Mouse (Mus musculus): Measurements from ENCODE around the gene Cryba1.
"Not testable (repeated sequence)": the region's sequence is repeated elsewhere in the genome, so short reads cannot be mapped to it uniquely, and the experiment has no call there.

Gene Cryba1

DNA sequence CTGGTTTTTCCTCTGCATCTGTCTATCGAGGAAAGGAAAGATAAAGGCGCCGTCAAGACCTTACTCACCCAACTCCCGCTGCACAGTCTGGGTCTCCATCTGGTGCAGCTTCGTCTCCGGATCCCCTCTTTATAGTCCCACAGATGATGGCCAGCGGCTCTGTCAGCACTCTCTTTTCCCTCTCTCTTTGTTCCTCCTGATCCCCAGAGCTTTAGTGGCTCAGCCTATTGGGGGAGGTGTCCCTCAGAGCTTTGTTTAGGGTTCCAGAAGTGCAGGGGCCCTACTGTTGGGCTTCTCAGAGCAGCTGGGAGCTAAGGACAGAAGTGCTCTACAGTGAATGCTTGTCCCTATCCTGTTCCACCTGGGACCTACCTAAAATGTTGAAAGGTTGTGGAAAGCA, at the start of gene Cryba1:
Gene Cryba1, minus strand, starts transcription at position 101 of the 400 bp plus-strand sequence.
- no peak for DNase-seq

- DNase-seq = no peak
Observed at GRCm38 (mm10) chr11:77771879-77772713, 47.0 kb upstream of the Cryba1 start.

DNA sequence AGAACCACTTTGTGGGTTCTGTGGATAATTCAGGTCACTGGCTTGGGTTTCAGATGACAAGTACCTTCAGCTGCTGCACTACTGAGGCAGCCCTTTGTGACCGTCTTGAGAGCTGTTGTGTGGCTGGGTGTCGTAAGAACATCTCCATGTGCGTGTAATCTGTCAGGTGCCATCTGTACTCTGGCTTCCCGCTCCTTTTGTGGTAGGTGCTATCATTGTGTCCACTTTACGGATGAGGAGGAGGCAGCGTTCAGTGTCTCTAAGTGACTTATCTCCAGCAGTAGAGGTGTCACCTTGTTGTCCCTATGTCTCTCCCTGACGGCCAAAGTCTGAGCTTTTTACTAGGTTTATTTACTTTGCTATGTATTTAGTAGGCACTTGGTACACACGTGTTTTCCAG, 45.3 kb upstream of the Cryba1 start:
- no peak for DNase-seq

DNA sequence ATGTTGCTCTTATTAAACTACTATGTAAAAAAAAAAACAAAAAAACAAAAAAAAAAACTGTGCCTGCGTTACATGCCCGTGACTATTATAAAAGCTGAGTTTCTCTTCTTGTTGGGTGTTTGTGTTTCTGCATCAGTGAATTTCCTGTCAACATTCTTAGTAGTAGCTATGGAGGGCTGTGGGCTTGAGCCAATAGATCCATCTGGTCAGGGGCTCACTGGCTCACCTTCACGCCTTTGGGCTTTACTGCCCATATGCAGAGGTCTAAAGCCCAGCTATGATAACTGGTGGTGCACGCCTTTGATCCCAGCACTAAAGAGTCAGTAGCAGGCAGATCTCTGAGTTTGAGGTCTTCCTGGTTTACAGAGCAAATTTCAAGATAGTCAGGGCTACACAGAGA, 44.4 kb upstream of the Cryba1 start:
- no peak for DNase-seq

GRCm38 (mm10) chr11:77766351-77767001, 41.4 kb upstream of the Cryba1 start:
- DNase-seq = no peak

- no peak for DNase-seq
Observed at GRCm38 (mm10) chr11:77765459-77765777, 40.3 kb upstream of the Cryba1 start.

DNA sequence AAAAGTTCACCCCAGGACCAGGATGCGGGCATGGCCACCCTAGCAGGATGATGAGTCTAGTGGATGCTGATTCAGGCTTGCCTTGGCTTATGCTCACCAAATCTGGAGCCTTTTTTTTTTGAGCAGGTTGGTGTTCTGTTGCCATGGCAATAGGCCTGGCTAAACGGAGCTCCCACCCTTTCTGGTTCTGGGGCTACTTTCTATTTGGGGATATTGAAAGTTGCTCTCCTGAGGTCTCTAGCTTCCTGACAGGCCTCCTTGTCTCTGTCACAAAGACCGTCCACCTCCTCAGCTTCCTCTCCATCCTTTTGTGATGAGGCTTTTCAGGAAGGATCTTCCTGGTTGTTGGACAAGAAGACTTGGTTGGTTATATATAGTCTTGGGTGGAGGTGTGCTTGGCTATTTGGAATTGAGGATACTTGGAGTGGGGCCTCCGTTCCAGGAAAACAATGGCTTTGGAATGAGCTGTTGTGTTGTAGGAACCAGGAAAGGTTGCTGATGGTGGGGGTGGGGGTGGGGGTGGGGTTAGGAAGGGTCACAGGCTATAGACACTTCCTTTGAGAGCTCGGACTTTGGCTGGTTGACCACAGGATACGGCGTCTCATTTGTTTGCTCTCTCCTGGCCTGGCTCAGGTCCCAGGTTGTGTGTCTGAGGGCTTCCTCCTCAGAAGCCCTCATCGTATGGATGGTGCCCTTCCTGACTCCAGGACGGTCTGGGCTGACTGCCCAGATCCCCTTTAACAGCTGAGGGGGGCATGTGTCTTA, 39.8 kb upstream of the Cryba1 start:
- no peak for DNase-seq

GRCm38 (mm10) chr11:77763673-77764340, 38.7 kb upstream of the Cryba1 start:
- peak; percentile 73 for DNase-seq

DNA sequence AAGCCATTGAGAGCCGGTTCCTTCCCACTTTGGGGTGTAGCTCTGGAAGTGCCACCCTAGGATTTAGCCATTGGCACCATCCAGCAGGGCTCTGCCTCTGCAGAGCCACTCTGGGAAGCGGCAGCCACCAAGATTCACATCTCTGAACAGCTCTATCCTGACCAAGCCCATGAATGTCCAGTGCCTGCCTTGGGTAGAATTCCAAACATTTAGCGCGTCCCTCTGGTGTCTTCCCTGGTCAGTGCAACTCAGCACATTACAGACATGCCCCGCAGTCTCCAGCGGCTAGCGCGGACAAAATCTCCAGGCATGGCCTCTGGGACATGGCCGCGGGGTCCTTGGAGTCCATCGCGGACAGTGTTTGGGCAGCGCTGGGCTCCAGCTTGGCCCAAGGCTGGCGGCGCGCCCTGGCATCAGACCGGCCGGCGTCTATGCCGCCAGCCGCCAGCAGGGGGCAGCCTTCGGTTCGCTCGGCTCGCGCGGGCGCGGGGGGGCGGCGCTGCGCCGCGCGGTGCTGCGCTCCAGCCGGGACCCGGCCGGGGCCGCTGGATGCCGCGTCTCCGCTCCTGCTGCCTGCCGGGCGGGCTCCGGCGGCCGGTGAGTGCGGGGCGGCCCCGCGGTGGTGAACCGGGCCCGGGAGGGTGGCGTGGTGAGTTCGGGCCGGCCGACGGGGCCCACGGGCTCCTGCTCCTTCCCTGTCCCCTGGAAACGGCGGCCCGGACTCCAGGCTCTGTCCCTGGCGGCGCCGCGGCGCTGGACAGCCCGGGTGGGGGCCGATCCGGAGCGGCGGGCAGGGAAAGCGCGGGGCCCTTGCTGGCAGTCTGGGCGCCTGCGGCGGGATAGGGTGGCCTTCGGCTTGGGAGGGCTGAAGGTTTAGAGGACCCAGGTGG, 37.9 kb upstream of the Cryba1 start, which contains the start of gene Myo18a:
Gene Myo18a, plus strand, starts transcription at position 464 of the 890 bp plus-strand sequence.
- DNase-seq = peak; percentile 80

DNA sequence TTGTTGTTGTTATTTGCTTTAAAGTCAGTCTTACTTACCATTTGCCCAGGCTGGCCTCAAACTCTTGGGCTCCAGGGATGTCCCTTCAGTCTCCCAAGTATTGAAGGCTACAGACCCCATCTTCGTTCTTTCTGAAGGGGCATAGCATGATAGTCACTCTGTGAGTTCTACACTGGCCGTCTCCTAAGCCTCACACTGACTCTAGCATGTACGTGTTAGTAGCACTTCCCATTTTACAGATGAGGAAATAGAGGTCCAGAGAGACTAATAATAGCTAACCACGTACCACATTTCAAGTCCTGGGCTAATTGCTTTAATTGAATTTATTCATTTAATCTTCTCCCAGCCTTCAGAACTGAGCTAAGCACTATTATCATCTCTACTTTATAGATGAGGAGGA, 34.9 kb upstream of the Cryba1 start:
- no peak for DNase-seq

- DNase-seq = no peak
Observed at GRCm38 (mm10) chr11:77753469-77753868, 28.4 kb upstream of the Cryba1 start.

DNA sequence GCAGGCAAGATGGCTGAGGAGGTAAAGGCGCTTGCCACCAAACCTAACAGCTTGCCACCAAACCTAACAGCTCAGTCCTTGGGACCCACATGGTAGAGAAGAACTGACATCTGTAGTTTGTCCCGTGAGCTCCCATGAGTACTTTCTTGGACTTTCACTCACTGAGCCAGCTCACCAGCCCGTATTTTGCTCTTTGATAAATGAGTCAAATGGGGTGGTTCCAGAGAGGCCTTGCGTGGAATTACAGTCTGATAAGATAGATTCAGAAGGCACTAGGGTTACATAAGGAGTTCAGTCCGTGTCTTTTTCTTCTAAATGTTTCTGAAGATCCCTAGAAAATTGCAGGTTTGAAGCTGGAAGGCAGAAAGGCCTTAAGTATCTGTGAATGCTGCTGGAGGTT, 27.4 kb upstream of the Cryba1 start:
- no peak for DNase-seq

GRCm38 (mm10) chr11:77748996-77749395, 23.9 kb upstream of the Cryba1 start:
- no peak for DNase-seq

DNA sequence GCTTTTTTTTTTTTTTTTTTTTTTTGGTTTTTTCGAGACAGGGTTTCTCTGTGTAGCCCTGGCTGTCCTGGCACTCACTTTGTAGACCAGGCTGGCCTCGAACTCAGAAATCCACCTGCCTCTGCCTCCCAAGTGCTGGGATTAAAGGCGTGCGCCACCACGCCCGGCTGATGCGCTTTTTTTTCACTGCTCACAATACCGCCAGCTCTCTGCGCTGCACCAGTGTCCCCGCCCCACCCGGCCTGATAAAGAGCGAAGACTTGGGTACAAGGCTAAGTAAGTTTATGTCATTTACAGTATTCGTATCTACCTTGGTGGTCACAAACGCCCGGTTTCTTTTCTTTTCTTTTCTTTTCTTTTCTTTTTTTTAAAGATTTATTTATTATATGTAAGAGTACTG, 22.0 kb upstream of the Cryba1 start:
- DNase-seq = not testable (repeated sequence)

GRCm38 (mm10) chr11:77746652-77747051, 21.6 kb upstream of the Cryba1 start:
- no peak for DNase-seq

DNA sequence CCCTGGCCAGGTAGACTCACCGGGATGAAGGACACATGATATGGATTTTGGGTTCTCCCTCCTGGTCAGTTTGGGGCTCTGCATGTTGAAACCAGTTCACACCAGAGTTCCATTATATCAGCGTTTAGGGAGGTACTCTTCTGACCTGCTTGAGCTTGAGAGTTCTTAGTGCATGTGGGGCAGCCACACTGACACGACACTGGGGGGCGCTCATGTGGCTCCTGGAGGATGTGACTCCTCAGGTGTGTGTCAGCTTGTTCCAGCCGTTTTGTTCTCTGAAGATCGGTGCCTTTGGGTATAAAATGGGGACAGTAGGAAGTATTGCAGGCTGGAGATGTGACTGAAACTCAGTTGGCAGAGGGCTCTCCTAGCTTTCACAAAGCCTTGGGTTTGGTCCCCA, 18.9 kb upstream of the Cryba1 start:
- peak; percentile 39 for DNase-seq

DNA sequence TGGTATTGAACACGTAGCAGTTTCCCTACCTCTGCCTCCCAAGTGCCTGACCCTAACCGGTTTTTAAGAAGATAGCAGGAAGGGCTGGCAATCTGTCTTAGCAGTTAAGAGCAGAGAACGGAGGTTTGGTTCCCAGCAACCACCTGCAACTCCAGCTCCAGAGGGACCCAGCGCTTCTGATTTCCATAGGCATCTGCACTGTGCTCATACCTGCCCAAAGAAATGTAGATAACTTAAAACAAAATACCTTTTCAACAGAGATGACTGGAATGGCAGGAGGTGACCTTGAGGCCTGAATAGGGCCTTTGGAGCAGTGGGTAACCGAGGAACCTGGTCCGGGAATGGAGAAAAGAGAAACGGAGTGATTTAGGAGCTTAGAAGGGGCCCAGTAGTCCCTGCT, 13.5 kb upstream of the Cryba1 start:
- DNase-seq = no peak

GRCm38 (mm10) chr11:77737289-77737688, 12.2 kb upstream of the Cryba1 start:
- peak; percentile 75 for DNase-seq

DNA sequence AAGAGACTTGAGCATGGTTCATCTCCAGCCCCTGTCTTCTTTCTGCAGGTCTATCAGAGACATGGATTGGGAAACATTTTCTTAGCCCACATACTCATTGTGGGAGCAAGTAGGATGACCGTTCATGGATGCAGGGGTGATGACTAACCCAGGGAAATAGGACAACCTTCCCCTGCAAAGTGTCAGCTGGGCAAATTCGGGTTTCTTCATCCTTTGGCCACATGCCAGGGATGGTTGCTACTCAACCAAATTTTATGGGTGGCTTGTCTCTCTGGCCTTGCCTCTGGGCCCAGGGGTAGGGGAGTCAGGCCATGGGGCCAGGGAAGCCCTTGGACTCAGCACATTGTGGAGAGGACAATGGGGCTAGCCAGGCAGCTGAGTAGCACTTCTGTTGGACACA, 3.5 kb upstream of the Cryba1 start:
- no peak for DNase-seq

DNA sequence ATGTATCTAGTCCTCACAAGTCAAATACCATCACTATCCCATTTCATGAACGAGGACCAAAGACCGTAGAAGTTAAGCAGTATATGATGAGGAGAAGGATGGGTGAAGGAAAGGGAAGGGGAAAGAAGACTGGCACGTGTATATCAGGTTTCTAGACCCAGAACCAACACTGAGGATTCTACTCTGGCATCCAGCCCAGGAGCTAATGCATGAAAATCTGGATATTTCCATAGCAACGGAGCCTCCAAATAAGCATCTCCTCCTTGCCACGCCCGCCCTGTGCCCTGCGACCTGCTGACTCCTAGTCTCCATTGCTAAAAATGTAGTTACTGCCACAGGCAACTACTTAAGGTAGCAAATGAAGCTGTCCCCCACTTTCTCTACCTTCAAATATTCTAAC, 317 bp downstream of the Cryba1 start:
- no peak for DNase-seq

DNA sequence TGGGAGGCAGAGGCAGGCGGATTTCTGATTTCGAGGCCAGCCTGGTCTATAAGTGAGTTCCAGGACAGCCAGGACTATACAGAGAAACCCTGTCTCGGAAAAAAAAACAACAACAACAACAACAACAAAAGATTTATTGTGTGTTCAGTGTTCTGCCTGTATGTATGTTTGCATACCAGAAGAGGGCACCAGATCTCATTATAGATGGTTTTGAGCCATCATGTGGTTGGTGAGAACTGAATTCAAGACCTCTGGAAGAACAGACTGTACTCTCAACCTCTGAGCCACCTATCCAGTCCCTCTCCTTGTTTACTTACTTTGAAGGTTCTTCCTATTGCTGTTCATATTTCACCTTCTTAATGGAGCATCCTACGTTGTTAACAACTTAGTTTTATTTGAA, 3.7 kb downstream of the Cryba1 start:
- no peak for DNase-seq

DNA sequence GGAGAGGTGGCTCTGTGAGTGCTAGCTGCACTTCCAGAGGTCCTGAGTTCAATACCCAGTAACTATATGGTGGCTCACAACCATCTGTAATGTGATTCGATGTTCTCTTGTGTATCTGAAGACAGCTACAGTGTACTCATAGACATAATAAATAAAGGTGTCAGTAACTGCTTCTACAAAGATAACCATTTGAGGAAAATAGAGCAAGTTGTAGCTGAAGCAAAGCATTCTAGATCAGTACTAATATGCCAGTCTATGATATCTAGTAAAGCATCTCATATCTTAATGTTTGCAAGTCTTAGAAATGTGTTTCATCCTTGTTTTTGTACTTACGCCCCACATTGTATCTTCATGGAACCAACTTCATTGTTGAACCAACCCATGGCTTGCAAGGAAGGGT, 6.0 kb downstream of the Cryba1 start:
- DNase-seq = no peak
